Mouse (Mus musculus) liver, embryonic 14.5 days (tissue): ENCODE measurements at regions not wholly inside any gene's neighbourhood (a gene's known extent, or its start where the extent isn't known, plus 50 kb on each side); places are given as distances from the start of the nearest gene placed in this dataset.
"Not testable (repeated sequence)": the region's sequence is repeated elsewhere in the genome, so short reads cannot be mapped to it uniquely, and the experiment has no call there.

ENCODE experiments used
- ATAC-seq: fragments of 200-750 bp; cut with Nextera tagmentation; 2 replicates; pipeline ENCODE4 v1.8.0; 2017; ENCODE audit warnings: moderate number of reproducible peaks, mild to moderate bottlenecking, moderate library complexity; ENCODE audit not compliant: insufficient read depth
- DNase-seq, 3 experiments: peaks; one replicate each; pipeline ENCODE4 v3.0.0-alpha.2; 2012 to 2013; ENCODE audit warnings: low read depth in 3 of 3, low spot score in 3 of 3
- H3K27ac ChIP-seq: fragments of 300-500 bp; sonication (generic); 2 replicates; pipeline ENCODE4 v1.5.1; 2014; ENCODE audit warnings: moderate library complexity, mild to moderate bottlenecking, control low read depth, inconsistent platforms
- H3K27me3 ChIP-seq: fragments of 300-500 bp; sonication (generic); 2 replicates; pipeline ENCODE4 v1.6.1; 2014; ENCODE audit warnings: mild to moderate bottlenecking, low read length, moderate library complexity; ENCODE audit not compliant: control insufficient read depth, insufficient read depth
- H3K36me3 ChIP-seq: fragments of 300-500 bp; sonication (generic); replicated peaks from 2 replicates; pipeline ENCODE4 v1.6.1; 2014; ENCODE audit warnings: low read depth; ENCODE audit not compliant: control insufficient read depth, insufficient read depth
- H3K4me1 ChIP-seq, 2 experiments: fragments of 200-500 bp in 1 of 2; fragments of 300-500 bp in 1 of 2; sonication (generic) in 1 of 2; replicated peaks; 2 replicates each; pipeline ENCODE4 v1.6.1; 2012 to 2014; ENCODE audit warnings: antibody characterized with exemption in 1 of 2, inconsistent platforms in 1 of 2, low read length in 1 of 2; ENCODE audit not compliant: control insufficient read depth in 2 of 2, insufficient read depth in 2 of 2
- H3K4me2 ChIP-seq: fragments of 300-500 bp; sonication (generic); 2 replicates; pipeline ENCODE4 v1.6.1; 2014; ENCODE audit warnings: low read depth, mild to moderate bottlenecking, control low read depth, moderate library complexity
- H3K4me3 ChIP-seq, 2 experiments: fragments of 200-500 bp in 1 of 2; fragments of 300-500 bp in 1 of 2; sonication (generic) in 1 of 2; 2 replicates each; pipeline ENCODE4 v1.5.1; 2012 to 2014; ENCODE audit warnings: low read depth in 2 of 2, low read length in 2 of 2, mild to moderate bottlenecking in 2 of 2, control low read depth in 1 of 2, inconsistent platforms in 1 of 2, moderate library complexity in 1 of 2; ENCODE audit not compliant: insufficient read depth in 1 of 2
- H3K9ac ChIP-seq: fragments of 300-500 bp; sonication (generic); replicated peaks from 2 replicates; pipeline ENCODE4 v1.6.1; 2014; ENCODE audit warnings: mild to moderate bottlenecking, control low read depth, moderate library complexity
- H3K9me3 ChIP-seq: fragments of 300-500 bp; sonication (generic); 2 replicates; pipeline ENCODE4 v1.6.1; 2016; ENCODE audit warnings: low read length, mixed read lengths; ENCODE audit not compliant: control insufficient read depth
- CTCF ChIP-seq: IDR thresholded peaks from 2 replicates; pipeline ENCODE4 v1.5.1; 2016; ENCODE audit warnings: antibody characterized with exemption, low read depth, control low read depth
- EP300 ChIP-seq: IDR thresholded peaks from 2 replicates; pipeline ENCODE4 v1.6.1; 2016; ENCODE audit warnings: antibody characterized with exemption, low read depth
- WGBS: fragments of 180-500 bp; shearing (Covaris S2); extraction: QIAGEN DNeasy Blood & Tissue Kit; methylation state at CpG from one replicate; pipeline ENCODE4 v1.1.7; 2014; ENCODE audit not compliant: insufficient replicate concordance; 5-methylcytosine and 5-hydroxymethylcytosine counted together

DNA sequence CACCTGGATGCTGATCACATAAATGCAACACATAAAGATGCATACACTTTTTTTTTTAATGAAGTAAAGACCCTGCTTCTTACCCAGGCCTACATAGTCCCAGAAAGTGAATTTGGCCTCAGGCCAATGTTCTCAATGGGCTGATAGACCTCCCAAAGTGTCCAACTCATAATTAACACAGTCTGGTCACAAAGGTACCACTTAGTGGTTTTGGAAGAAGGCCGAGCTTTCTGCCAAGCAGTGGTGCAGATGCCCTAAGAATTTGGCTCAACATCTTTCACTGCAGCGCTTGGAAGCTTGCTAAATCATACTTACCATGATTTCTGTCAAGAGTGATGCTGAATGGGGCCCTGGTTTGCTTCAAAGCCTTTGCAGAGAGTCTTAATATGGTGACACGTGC is 706.4 kb upstream of the Rag2 start:
- ATAC-seq = no peak
- DNase-seq = no peak
- H3K9me3 ChIP-seq = no peaks in the 10 kb centered on the region
- WGBS = 49% methylated on average over 3 of the region's 3 CpGs
- H3K9ac ChIP-seq = no peak overlapping the region
- H3K36me3 ChIP-seq = no peaks in the 10 kb centered on the region
- H3K4me2 ChIP-seq = no peak overlapping the region
- no peak overlapping the region for H3K4me3 ChIP-seq
- no peak overlapping the region for H3K27ac ChIP-seq
- no peak for TF ChIP-seq EP300
- no peak for TF ChIP-seq CTCF
- no peaks in the 10 kb centered on the region for H3K4me1 ChIP-seq
- H3K27me3 ChIP-seq = no peaks in the 10 kb centered on the region

DNA sequence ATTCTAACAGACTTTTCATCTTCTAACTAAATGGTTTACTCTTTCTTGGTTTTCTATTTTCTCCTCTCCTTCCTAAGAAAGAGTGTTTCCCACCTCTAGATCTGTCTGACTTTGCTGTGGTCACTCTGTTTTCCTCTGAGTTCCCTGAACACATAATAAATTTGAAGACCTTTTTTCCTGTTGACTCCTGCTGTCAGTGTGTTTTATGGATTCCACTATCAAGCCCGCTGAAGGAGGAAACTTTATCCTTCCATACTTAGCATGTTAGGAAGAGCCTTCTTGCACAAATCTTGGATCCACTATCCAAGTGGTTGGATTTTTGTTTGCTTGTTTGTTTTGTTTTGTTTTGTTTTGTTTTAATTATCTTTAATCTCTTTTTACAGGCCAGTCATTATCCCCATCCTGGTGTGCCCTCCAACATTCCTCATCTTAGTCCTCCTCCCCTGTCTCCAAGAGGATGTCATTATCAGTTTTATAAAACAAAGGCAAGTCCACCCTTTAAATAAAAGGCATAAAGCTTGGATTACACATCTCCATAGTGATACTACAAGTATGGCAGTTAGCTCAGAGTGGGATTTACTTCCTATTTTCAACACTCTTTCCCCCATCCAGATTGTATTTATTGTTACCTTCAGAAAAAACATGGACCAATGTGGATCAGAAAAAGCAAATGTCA is 704.8 kb upstream of the Rag2 start:
- Histone ChIP-seq H3K4me1 (no peaks in the 10 kb centered on the region), H3K9ac (no peak overlapping the region), H3K36me3 (no peaks in the 10 kb centered on the region), H3K4me3 (no peak overlapping the region), H3K27me3 (no peaks in the 10 kb centered on the region), H3K4me2 (no peak overlapping the region), H3K27ac (no peak overlapping the region), H3K9me3 (no peaks in the 10 kb centered on the region)
- TF ChIP-seq CTCF (no peak), EP300 (no peak)
- WGBS = 36% methylated on average over 1 of the region's 1 CpGs
- ATAC-seq (no peak), DNase-seq (no peak)

- not testable (repeated sequence) for ATAC-seq, H3K36me3 ChIP-seq, H3K27ac ChIP-seq, DNase-seq, H3K4me1 ChIP-seq, H3K9ac ChIP-seq, H3K9me3 ChIP-seq, H3K4me2 ChIP-seq, H3K4me3 ChIP-seq, H3K27me3 ChIP-seq
- 0 out of 2 replicates have a peak, but pooled peaks have one; percentile 33 for TF ChIP-seq CTCF
- WGBS = 19% methylated on average over 3 of the region's 3 CpGs
Measured at GRCm38 (mm10) chr2:100948632-100949031, 675.9 kb upstream of the Rag2 start.

DNA sequence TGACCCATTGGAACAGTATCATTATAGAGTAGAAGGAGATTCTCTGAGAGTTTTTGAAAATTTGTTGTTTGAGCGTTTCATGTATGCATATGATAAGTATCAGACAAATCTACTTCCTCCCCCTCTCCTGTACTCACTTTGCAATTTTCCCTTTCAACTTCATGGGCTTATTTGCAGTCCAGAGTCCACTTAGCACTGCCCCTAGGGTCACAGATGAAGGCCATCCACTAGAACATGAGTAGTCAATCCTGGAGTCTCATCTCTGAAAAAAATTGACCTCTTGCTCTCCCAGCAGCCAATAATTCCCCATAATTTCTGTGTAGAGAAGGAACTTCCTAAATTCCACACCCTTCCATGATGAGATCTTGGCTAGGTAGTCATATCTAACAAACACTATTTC is 665.1 kb upstream of the Rag2 start:
- H3K4me2 ChIP-seq = no peak overlapping the region
- H3K4me1 ChIP-seq = no peaks in the 10 kb centered on the region
- H3K36me3 ChIP-seq = no peaks in the 10 kb centered on the region
- TF ChIP-seq CTCF (no peak), EP300 (no peak)
- H3K27me3 ChIP-seq = no peaks in the 10 kb centered on the region
- no peak for DNase-seq
- WGBS = 44% methylated on average over 1 of the region's 1 CpGs
- no peak for ATAC-seq
- no peak overlapping the region for H3K9ac ChIP-seq
- no peaks in the 10 kb centered on the region for H3K9me3 ChIP-seq
- H3K27ac ChIP-seq = no peak overlapping the region
- H3K4me3 ChIP-seq = no peak overlapping the region

DNA sequence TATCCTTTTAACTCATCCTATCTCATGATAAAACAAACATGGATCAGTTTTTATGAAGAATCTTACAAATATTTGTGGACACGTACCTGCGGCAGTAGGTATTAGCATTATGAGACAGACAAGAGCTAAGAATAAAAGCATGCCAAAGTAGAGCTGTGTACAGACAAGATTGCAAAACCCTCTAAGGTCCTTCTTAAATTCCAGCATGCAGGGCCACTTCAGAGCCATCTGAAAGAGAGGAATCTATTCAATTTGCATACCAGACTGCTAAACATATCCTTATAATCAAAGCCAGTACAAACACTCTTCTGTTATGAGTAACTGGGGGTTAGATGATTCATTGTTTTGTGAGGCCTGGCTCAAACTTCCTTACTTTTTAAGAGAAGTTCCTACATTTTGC is 659.9 kb upstream of the Rag2 start:
- Histone ChIP-seq H3K27ac (no peak overlapping the region), H3K9me3 (no peaks in the 10 kb centered on the region), H3K4me2 (no peak overlapping the region), H3K4me3 (no peak overlapping the region), H3K9ac (no peak overlapping the region), H3K36me3 (no peaks in the 10 kb centered on the region), H3K27me3 (no peaks in the 10 kb centered on the region), H3K4me1 (no peaks in the 10 kb centered on the region)
- no peak for ATAC-seq
- WGBS = 81% methylated on average over 2 of the region's 2 CpGs
- no peak for DNase-seq
- TF ChIP-seq EP300 (no peak), CTCF (no peak)
